Mouse (Mus musculus) ES-CJ7 (cell line): ENCODE results near the gene Best2.

Source experiments
- DNase-seq: peaks from one replicate; pipeline ENCODE4 v3.0.0; 2011; ENCODE audit warnings: low read depth, low spot score

Gene Best2

DNA sequence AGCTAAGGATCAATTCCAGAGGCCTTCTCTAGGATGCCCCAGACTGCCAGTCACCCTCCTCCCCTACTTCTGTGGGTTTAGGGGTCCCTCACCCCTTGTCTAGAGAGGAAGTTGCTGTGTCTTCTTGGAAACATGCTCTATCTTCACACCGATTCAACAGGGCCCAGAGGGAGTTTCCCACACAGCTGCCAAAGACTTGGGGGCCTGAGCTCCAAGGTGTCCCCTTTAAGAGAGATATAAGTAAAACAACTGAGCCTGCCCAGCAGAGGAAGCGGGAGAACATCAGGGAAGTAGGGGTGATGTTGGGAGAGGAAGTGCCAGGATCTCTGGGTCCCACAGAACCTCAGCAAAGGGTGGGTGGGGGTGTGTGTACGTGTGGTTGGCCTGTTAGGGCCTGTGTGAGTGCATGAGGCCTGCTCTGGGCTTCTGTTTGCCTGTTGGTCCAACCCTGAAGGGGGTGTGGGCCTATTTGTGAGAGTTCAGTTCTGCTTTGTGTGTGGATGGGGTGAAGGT is 31.8 kb downstream of the Best2 start:
- no peak for DNase-seq

DNA sequence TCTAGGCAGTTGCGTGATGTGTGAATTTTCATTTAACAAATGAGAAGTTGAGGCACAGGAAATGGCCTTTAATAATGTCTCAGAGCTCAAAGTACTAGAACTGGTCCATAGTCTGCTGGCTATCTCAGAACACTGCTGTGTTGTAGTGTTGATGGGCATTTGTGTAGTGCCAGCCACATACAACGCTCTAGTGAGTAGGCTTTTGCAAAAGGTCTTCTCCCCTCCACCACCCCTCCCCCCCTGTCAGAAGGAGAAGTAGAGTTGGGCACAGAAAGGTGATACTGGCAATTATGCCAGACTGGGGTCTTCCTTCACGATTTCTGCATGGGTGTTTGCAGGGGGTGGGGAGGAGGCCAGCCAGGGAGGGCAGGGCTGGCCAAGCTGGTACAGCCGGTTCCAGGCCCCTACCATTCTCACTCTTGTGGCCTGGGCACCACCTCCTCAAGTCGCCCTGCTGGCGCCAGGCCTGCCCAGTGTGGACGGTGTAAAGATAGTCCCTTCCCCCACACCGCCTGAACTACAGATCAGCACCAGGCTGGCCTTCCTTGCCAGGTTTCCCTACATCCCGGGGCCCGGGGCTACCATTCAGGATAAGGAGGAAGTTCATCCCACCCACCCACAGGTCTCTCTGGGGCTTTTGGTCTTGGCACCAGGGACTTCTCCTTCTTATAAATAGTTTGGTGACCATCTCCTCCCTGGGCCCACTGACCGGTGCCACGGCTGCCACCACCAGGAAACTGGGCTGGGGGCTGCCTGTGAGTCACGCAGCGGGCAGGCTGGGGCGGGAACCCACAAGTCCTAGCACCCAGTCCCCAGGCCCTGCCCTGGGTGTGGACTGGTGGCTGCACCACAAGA is 32.5 kb downstream of the Best2 start:
- DNase-seq = no peak

DNA sequence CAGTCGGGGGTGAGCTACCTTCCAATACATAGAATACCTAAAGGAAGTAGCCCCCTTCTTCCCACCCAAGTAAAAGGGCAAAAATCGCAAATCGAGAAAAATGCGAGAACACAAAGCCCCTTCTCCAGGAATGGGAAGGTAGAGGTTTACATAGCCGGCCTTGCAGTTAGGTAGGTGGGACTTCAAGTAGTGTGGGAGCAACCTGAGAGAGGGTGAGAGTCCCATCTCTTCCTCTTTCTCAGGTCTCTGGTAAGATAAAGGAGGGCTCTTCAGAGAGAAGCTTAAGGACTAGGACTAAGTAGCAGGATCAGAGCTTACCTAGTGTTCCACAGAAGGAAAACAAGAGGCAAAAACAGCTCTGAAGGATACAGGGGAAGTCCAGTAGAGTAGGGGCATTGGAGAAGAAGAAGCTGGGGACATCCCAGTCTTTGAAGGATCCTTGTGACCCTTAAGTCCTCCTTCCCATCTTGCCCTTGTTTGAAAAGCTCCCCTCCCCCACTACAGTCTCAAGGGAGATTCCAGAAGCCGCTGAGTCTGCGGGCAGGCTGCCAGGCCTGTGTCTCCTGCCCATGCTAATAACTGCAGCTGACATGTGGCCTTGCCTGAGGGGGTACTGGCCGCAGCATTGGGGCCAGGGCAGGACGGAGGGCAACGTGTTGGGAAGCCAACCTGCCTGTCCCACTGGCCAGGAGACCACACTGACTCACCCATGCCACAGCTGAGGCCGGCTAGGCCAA is 33.5 kb downstream of the Best2 start:
- no peak for DNase-seq

DNA sequence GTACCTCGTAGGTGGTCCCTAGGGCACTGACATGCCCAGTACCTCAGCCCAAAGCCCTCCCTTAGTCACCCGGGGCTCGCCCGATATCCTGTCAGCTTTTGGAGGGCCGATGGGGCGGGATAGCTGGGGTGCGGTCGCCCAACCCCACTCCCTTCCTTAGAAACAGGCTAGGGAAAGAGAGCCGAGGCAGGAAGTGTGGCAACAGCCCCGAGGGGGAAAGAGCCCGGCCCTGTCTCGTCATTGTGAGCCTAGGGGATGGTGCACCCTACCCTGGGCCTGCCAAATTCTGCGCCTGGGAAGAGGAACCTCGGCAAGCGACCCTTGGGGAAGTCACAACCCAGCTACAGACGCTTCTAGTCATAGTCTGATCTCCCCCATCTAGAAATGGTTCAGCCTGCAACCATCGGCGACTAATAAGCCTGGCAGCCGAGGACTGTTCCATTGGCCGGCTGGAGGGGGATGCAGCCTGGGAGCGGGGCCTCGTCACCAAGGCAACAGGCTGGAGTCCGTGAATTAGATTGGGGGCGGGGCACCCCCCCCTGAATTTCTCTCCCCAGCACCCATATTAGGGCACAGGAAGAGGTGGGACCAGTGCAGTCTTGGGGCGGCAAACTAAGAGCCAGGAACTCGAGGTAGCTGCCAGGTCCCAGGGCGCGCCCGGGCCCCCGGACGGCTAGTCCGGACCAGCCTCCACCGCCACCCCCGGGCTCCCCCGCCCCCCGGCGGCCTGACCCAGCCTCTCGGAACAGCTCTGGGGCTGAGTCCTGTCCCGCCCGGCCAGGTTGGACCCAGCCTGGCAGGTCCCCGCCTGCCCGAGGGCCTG is 34.5 kb downstream of the Best2 start:
- DNase-seq = peak; percentile 98

DNA sequence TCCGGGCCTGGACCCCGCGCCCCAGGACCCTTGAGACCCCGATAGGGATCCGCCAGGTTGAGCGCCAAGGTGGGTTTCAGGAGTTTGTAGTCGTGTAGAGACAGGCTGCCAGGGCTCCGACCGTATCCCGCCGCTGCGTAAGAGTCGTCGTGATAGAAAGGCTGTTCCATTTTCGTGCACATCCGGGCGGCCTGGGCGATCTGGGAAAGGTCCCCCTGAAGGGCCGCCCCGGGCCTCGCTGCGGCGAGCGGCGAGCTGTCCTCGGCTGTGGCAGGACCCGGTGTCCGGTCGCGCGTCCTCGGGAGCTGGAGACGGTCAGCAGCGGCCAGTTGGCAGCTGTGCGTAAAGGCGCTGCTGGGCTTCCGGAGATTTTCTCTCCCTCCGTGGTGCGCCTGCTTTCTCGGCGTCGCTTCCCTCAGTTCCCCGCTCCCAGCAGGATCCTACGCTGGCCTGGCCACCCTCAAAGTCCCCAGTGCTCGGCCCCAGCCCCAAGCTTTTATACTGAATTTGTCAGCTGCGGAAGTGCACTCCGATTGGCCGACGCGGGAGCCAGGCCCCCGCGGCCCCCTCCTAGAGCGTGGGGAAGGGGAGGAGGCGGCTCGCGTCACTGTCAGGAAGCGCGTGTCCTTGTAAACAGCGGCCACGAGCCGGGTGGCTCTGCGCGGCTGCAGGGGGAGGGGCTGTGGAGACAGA is 35.9 kb downstream of the Best2 start, which contains the start of gene Junb:
TSS of gene Junb (minus strand) at position 471 of the 693 bp plus-strand sequence.
- DNase-seq = peak; percentile 94

DNA sequence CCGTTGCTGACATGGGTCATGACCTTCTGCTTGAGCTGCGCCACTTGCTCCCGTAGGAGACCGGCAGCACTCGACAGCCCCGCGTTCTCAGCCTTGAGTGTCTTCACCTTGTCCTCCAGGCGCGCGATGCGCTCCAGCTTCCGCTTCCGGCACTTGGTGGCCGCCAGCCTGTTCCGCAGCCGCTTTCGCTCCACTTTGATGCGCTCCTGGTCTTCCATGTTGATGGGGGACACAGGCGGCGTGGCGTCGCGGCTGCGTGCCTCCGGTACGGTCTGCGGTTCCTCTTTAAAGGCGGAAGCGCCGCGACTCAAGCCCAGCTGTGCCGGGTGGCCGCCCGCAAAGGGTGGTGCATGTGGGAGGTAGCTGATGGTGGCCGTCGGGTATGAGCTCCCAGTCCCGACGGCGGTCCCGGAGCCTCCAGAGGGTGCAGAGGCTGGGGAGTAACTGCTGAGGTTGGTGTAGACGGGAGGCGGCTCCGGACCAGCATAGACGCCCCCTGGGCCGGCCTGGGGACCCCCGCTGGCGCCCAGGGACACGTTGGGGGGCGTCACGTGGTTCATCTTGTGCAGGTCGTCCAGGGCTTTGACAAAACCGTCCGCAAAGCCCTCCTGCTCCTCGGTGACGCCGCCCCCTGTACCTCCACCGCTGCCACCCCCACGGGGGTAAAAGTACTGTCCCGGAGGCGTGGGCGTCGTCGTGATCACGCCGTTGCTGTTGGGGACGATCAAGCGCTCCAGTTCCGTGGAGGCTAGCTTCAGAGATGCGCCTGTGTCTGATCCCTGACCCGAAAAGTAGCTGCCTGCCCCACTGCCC is 36.7 kb downstream of the Best2 start:
- DNase-seq = peak; percentile 77

DNA sequence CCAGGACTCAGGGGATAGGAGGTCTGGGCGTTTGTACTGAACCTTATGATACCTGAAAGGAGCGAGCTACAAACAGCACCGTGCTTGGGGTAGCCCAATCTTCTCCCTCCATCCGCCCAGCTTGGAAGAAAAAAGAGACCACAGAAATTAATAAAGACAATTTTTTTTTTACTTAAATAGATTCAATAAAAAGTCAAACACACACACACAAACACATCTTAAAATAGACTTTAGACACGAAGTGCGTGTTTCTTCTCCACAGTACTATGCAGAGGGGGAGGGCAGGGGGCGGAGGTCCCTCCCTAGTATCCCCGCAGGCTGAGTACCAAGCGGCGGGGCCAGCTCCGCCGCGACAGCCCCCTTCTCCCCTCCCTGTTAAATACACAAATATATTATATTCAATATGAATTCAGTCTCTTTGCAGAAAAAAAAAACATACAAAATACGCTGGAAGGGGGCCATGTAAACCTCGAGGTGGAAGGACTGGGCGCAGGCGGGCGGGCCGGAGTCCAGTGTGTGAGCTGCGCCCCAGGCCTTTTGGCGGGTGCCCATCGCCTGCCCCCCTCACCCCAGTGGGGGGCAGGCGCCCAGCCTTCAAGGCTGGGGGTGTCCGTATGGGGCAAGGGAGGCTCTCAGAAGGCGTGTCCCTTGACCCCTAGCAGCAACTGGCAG is 37.4 kb downstream of the Best2 start:
- DNase-seq = no peak

DNA sequence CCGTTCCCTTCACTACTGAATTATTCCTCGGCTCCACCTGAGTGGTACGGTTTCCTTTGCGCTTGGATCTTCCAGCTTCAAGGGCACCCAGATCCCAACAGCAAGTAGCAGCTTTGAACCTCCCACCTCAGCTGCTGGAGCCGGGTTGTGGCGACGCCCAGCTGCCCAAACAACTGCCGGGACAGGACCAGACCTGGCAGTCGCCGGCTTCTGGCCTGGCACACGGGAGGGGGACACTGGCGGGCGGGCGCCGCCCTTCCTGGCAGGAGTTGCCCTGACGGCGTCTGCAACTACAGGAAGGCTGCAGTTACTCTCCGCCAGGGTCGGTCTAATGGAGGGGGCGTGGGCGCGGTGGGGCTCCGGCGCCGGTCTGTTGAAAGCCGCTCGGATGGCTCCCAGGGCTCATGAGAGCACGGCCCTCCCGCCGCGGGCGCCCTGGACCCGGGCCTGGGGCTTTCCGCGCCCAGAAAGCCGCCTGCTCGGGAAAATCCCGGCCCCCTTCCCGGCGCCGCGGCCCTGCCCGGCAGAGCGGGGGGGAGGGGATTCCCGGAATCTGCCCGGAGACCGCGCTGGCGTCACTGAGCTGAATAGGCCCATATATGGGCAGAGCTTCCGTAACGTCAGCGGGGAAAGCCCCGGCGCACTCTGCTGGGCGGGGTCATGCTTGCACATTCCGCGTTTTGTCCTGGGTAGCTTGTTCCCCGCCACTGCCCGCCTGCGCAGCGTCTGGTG is 38.1 kb downstream of the Best2 start:
- peak; percentile 99 for DNase-seq

DNA sequence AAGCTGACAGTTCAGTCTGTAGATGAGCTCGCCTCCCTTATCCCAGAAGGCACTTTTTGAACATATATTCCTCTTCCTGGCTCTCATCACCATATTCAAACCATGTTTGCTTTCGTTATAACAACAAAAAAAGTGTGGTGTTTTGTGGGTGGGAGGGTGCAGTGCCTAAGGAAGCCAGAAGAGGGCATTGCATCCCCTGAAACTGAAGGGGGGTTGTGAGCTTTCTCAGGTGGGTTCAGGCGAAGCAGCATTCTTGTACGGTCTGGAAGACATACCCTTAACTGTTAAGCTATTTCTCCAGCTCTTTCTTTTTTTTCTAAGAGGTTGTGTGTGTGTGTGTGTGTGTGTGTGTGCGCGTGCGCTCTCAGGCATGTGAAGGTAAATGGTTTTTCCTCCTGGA is 38.9 kb downstream of the Best2 start:
- peak; percentile 89 for DNase-seq

DNA sequence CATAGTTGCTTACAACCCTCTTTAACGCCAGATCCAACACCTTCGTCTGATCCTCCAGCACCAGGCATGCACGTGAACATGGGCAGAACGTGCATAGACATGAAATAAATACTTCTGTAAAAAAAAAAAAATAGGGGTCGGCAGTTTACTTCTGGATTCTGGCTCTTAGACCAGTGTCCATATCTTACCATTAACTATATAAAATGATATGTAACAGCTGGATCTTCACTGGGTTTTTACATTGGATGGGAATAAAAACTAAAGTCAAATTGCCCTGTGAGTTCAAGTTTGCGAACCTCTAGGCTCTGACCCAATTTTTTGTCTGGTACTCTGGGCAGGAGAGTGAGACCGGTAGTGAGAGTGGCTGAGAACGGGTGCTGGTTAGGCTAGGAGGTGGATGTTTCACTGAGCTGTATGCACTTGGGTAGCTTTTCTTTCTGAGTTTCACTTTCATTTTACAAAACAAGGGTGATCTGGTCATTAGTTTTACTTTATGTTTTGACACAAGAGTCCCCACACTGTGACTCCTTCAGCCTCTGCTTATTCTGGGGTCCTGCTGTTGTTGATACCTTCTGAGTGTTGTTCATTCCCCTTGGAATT is 39.7 kb downstream of the Best2 start:
- DNase-seq = no peak

DNA sequence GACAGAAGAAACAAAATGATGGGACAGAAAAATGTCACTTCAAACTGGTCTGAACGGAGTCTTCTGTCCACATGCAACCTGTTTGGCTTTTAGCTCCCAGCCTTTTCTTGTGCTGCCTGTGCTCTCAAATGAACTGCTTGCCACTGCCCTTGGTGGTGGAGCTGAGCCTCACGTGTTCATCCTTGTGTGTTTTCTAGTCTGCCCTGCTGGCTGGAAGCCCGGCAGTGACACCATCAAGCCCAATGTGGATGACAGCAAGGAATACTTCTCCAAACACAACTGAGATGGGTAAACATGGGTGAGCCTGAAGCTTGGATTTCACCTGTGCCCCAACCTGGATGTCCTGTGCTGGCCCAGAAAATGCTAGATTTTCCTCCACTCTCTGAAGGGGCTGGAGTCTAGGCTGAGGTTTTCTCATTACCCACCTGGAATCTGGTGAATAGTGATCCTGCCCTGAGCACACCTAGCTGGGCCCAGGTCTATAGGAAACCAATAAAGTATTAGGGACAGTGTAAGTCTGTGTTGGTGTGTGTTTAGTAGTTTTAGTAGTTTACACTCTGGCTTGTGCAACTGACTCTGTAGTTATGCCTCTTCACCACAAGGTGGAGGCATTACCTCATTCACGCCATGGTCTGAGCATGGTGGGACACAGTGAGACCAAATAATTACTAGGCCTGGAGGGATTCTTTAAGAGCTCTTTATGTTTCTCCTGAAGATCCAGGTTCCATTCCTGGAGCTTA is 40.4 kb downstream of the Best2 start:
- peak; percentile 85 for DNase-seq

DNA sequence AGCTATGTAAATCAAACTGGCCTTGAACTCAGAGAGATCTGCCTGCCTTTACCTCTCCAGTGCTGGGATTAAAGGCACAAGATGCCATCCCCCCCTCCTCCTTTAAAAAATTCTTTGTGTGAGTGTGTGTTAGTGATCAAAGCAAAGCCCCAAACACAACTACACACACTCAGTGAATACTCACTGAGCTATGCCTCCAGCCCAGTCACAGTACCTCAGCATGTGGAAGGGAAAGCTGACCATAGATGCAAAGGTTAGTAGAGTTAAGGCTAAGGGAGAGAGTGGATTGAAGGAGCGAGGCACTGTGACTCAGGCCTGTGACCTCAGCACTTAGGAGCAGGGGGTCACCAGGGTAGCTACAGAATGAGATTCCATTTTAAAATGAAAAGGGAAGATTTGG is 41.3 kb downstream of the Best2 start:
- no peak for DNase-seq

DNA sequence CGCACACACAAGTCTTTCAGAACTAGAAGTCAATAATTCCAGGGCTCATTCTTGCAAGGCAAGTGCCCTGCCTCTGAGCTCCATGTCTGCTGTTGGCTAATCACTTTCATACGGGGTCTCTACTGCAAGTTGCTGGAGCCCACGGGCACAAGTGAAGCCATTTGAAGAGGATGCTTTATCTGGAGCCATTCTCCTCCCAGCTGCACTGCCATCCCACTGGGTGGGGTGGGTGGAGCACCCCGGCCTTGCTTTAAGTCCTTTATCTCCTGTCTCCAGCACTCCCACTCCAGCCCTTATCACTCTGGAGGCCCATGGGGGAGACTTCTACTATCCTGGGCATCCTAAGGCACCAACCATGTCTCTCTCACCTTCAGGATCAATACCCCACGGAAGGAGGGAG is 43.4 kb downstream of the Best2 start:
- no peak for DNase-seq

DNA sequence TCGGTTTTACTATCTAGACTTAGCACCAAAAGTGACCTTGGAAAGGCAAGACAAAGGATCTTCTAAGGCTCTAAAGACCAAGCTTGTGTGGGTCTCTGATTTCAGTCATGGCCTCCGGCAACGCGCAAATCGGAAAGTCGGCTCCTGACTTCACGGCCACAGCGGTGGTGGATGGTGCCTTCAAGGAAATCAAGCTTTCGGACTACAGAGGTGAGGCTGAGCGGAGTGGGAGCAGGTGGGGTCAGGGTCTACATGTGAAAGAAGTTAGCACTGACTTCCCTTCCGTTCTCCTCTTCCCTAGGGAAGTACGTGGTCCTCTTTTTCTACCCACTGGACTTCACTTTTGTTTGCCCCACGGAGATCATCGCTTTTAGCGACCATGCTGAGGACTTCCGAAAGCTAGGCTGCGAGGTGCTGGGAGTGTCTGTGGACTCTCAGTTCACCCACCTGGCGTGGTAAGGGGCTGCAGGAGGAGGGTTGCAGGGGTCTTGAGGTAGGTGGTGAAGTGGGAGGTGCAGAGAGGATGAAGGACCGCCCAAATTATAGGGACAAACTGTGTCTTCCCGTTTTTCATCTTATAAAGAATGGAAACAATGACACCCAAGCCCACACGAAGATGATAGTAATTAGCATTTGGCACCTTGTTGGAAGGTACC is 44.1 kb downstream of the Best2 start:
- DNase-seq = peak; percentile 51

DNA sequence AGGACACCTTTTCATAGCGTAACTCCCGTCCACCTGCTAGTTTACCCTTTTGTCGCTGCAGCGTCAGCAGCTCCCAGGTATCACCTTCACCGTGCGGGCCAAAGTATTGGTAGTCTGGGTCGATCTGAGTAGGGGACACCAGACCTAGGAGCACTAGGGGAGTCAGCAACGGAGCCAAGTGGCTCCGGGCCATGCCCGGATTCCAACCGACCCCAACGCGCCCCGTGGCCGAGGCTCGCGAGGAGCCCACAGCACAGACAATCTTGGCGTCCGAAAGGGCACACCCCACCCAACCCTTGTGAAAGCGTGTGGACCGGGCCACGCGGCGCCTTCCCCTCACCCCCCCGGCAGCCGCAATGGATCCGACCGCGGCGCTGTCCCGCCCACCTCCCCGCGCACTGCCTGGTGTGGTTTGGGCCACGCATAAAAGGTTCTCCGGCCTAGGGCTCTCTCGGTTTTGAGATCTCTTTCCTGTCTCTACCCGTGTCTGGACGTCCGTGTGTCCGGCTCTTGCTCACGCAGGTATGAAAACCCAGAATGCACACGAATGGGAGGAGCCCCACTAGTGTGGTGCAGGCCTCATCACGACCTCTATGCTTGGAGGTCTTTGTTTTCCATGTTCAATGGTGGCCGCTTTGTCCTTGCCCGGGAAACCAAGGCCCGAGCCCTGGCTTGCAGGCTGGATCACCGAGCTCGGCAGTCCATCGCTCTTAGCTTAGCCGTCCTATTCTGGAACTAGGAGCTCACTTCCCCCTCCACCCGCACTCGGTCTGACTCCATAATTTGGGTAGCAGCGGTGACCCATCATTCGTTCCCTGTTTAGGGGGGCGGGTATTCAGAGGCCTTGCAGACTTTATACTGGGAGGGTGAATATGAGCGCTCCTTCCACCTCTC is 44.8 kb downstream of the Best2 start, which contains the start of the genes Gm49661, Prdx2 and Rnaseh2a:
TSS of gene Gm49661 (minus strand) at position 193 of the 894 bp plus-strand sequence.
TSS of gene Prdx2 (plus strand) at position 347 of the 894 bp plus-strand sequence.
TSS of gene Rnaseh2a (minus strand) at position 527 of the 894 bp plus-strand sequence.
- peak; percentile 78 for DNase-seq

DNA sequence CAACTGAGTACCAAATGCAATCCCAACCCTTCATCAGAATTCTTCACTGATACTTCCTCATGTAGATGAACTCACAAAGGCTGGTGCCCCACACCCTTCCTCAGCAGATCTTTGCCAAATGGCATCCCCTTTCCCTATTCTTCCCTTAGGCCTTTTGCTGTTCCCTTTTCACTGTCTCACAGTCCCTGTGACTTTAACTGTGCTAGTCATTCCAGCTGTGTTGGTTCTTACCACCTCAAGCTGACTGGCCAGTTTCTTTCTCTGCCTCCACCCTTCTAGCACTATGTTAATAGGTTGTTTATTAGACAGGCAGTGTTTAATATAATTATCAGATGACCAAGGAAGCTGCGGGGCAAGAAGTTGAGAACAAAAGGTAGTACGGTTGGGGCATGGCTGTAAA is 45.7 kb downstream of the Best2 start:
- DNase-seq = no peak
